16 mouse cellular contexts compared by ENCODE assay signal in the genomic region with DNA sequence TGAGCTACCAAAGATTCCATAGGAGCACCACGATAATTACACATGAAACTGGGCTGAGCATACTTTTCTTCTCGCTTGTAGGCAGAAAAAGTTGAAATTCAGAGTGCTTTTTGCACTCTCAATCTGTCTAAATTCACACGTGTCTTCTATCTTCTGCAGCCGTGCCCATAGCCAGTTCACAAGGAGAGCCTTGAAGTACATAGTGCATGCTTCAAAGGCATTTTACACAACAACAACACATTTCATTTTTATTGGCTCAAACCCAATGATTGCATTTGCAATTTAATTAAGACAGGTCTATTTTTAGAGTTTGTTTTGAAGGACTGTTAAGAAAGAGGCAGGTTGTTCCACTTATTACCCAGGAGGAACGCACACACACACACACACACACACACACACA.
"Had no signal": no experiment of that assay in that cellular context is flagged by ENCODE, and none has a peak within 500 bp of the region (broad histone marks: within the 10 kb centered on the region; RNA-seq: fewer than 3 reads in every experiment).

No protein-coding gene starts in this region.

- H3K4me2 ChIP-seq: limb, embryonic 13.5 days; liver, embryonic 13.5 days; midbrain, embryonic 11.5 days; neural tube, embryonic 12.5 days; stomach, embryonic 15.5 days had no signal

- H3K9ac ChIP-seq: limb, embryonic 13.5 days; liver, embryonic 13.5 days; neural tube, embryonic 12.5 days; stomach, embryonic 15.5 days had no signal

- H3K36me3 ChIP-seq: limb, embryonic 10.5 days; limb, embryonic 13.5 days; liver, embryonic 13.5 days; neural tube, embryonic 12.5 days; stomach, embryonic 15.5 days had no signal

- DNase-seq: kidney, postnatal 14 days; kidney, postnatal 4 days; liver; liver, embryonic 13.5 days; lung, adult 2 months; lung, postnatal 14 days; lung, postnatal 4 days; retina, postnatal 1 day; right cerebral cortex, postnatal 25 days; spleen, adult 18-20 months; thymus, postnatal 36 days had no signal

- H3K9me3 ChIP-seq: limb, embryonic 10.5 days; limb, embryonic 13.5 days; liver, embryonic 13.5 days; neural tube, embryonic 12.5 days; stomach, embryonic 15.5 days had no signal

- H3K4me1 ChIP-seq: limb, embryonic 10.5 days; limb, embryonic 13.5 days; liver, embryonic 13.5 days; neural tube, embryonic 12.5 days; stomach, embryonic 15.5 days had no signal

- H3K27me3 ChIP-seq: limb, embryonic 13.5 days; liver, embryonic 13.5 days; neural tube, embryonic 12.5 days; stomach, embryonic 15.5 days had no signal

- H3K27ac ChIP-seq: limb, embryonic 10.5 days; limb, embryonic 13.5 days; liver, embryonic 13.5 days; neural tube, embryonic 12.5 days; stomach, embryonic 15.5 days had no signal

- H3K4me3 ChIP-seq: limb, embryonic 10.5 days; limb, embryonic 13.5 days; liver, embryonic 13.5 days; neural tube, embryonic 12.5 days; stomach, embryonic 15.5 days had no signal
